Mouse (Mus musculus): ENCODE results near the gene Cpt1a. TPM values are rescaled to one million over a fixed set of nuclear protein-coding genes. Genes with fewer than 3 reads are reported as not detected.

Cpt1a gene
- polyA plus RNA-seq, 1 experiment from 2014 or later: 62.0 TPM

- Histone ChIP-seq H3K9ac (ENCODE audit: low read length) (no peak overlapping the region), H3K27ac (replicated peaks) (no peak overlapping the region), H3K36me3 (ENCODE audit: control insufficient read depth, insufficient read depth, low read length) (peaks cover 6% of the 10 kb centered on the region; the same call in 1 of the 2 replicates), H3K27me3 (ENCODE audit: control insufficient read depth, insufficient read depth, low read length) (no peaks in the 10 kb centered on the region), H3K9me3 (ENCODE audit: control insufficient read depth, low read length) (no peaks in the 10 kb centered on the region), H3K4me2 (replicated peaks; ENCODE audit: low read depth) (no peak overlapping the region), H3K4me1 (replicated peaks; ENCODE audit: control insufficient read depth, insufficient read depth) (no peaks in the 10 kb centered on the region), H3K4me3 (ENCODE audit: low read depth, low read length) (no peak overlapping the region)
- TF ChIP-seq CTCF (IDR thresholded peaks at IDR 0.05; ENCODE audit: low read depth) (no peak), EP300 (optimal IDR thresholded peaks at IDR 0.05) (no peak)
- ATAC-seq (ENCODE audit: low FRiP score, low TSS enrichment) (no peak), DNase-seq (ENCODE audit: low spot score) (no peak)
- WGBS: 85% methylated on average over 1 of the region's 1 CpGs
Measured at GRCm38 (mm10) chr19:3289006-3289405, 33.1 kb upstream of the Cpt1a start.

- 68% methylated on average over 2 of the region's 2 CpGs for WGBS
- H3K4me1 ChIP-seq (replicated peaks; ENCODE audit: control insufficient read depth, insufficient read depth): no peaks in the 10 kb centered on the region
- no peaks in the 10 kb centered on the region for H3K9me3 ChIP-seq (ENCODE audit: control insufficient read depth, low read length)
- H3K36me3 ChIP-seq (ENCODE audit: control insufficient read depth, insufficient read depth, low read length): peaks cover 3% of the 10 kb centered on the region; the same call in 1 of the 2 replicates
- DNase-seq (ENCODE audit: low spot score) (peak; percentile 65), ATAC-seq (ENCODE audit: low FRiP score, low TSS enrichment) (peak; percentile 69)
- no peak overlapping the region for H3K4me2 ChIP-seq (replicated peaks; ENCODE audit: low read depth)
- no peak overlapping the region for H3K27ac ChIP-seq (replicated peaks)
- TF ChIP-seq CTCF (IDR thresholded peaks at IDR 0.05; ENCODE audit: low read depth) (peak; percentile 85), EP300 (optimal IDR thresholded peaks at IDR 0.05) (no peak)
- H3K4me3 ChIP-seq (ENCODE audit: low read depth, low read length): no peak overlapping the region
- H3K9ac ChIP-seq (ENCODE audit: low read length): no peak overlapping the region
- no peaks in the 10 kb centered on the region for H3K27me3 ChIP-seq (ENCODE audit: control insufficient read depth, insufficient read depth, low read length)
Measured at GRCm38 (mm10) chr19:3292028-3292427, 30.1 kb upstream of the Cpt1a start.

GRCm38 (mm10) chr19:3292993-3293392 is 29.1 kb upstream of the Cpt1a start:
- Histone ChIP-seq H3K27ac (replicated peaks) (no peak overlapping the region), H3K9ac (ENCODE audit: low read length) (no peak overlapping the region), H3K27me3 (ENCODE audit: control insufficient read depth, insufficient read depth, low read length) (no peaks in the 10 kb centered on the region), H3K4me1 (replicated peaks; ENCODE audit: control insufficient read depth, insufficient read depth) (no peaks in the 10 kb centered on the region), H3K36me3 (ENCODE audit: control insufficient read depth, insufficient read depth, low read length) (peaks cover 3% of the 10 kb centered on the region; the same call in 1 of the 2 replicates), H3K9me3 (ENCODE audit: control insufficient read depth, low read length) (no peaks in the 10 kb centered on the region), H3K4me3 (ENCODE audit: low read depth, low read length) (no peak overlapping the region), H3K4me2 (replicated peaks; ENCODE audit: low read depth) (no peak overlapping the region)
- ATAC-seq (ENCODE audit: low FRiP score, low TSS enrichment) (no peak), DNase-seq (ENCODE audit: low spot score) (no peak)
- no peak for TF ChIP-seq CTCF (IDR thresholded peaks at IDR 0.05; ENCODE audit: low read depth)
- TF ChIP-seq EP300 (optimal IDR thresholded peaks at IDR 0.05): no peak
- 93% methylated on average over 1 of the region's 1 CpGs for WGBS

GRCm38 (mm10) chr19:3295245-3295644 is 26.9 kb upstream of the Cpt1a start:
- ATAC-seq (ENCODE audit: low FRiP score, low TSS enrichment): peak; percentile 88
- Histone ChIP-seq H3K36me3 (ENCODE audit: control insufficient read depth, insufficient read depth, low read length) (peaks cover 3% of the 10 kb centered on the region; the same call in 1 of the 2 replicates), H3K27ac (replicated peaks) (peak overlapping the region; percentile 63; the same call in 1 of the 2 replicates), H3K4me3 (ENCODE audit: low read depth, low read length) (no peak overlapping the region), H3K9ac (ENCODE audit: low read length) (no peak overlapping the region), H3K27me3 (ENCODE audit: control insufficient read depth, insufficient read depth, low read length) (no peaks in the 10 kb centered on the region), H3K9me3 (ENCODE audit: control insufficient read depth, low read length) (no peaks in the 10 kb centered on the region), H3K4me1 (replicated peaks; ENCODE audit: control insufficient read depth, insufficient read depth) (no peaks in the 10 kb centered on the region), H3K4me2 (replicated peaks; ENCODE audit: low read depth) (no peak overlapping the region)
- peak; percentile 86 for DNase-seq (ENCODE audit: low spot score)
- TF ChIP-seq EP300 (optimal IDR thresholded peaks at IDR 0.05) (no peak), CTCF (IDR thresholded peaks at IDR 0.05; ENCODE audit: low read depth) (no peak)
- WGBS: 61% methylated on average over 6 of the region's 6 CpGs

- TF ChIP-seq EP300 (optimal IDR thresholded peaks at IDR 0.05) (no peak), CTCF (IDR thresholded peaks at IDR 0.05; ENCODE audit: low read depth) (no peak)
- Histone ChIP-seq H3K4me1 (replicated peaks; ENCODE audit: control insufficient read depth, insufficient read depth) (no peaks in the 10 kb centered on the region), H3K4me2 (replicated peaks; ENCODE audit: low read depth) (no peak overlapping the region), H3K4me3 (ENCODE audit: low read depth, low read length) (no peak overlapping the region), H3K9ac (ENCODE audit: low read length) (no peak overlapping the region), H3K36me3 (ENCODE audit: control insufficient read depth, insufficient read depth, low read length) (no peaks in the 10 kb centered on the region), H3K27ac (replicated peaks) (peak overlapping the region; percentile 45; the same call in 1 of the 2 replicates), H3K27me3 (ENCODE audit: control insufficient read depth, insufficient read depth, low read length) (no peaks in the 10 kb centered on the region), H3K9me3 (ENCODE audit: control insufficient read depth, low read length) (no peaks in the 10 kb centered on the region)
- DNase-seq (ENCODE audit: low spot score) (no peak), ATAC-seq (ENCODE audit: low FRiP score, low TSS enrichment) (no peak)
Measured at GRCm38 (mm10) chr19:3297034-3297433, 25.1 kb upstream of the Cpt1a start.

- no peak for TF ChIP-seq EP300 (optimal IDR thresholded peaks at IDR 0.05)
- TF ChIP-seq CTCF (IDR thresholded peaks at IDR 0.05; ENCODE audit: low read depth): no peak
- H3K36me3 ChIP-seq (ENCODE audit: control insufficient read depth, insufficient read depth, low read length): no peaks in the 10 kb centered on the region
- no peaks in the 10 kb centered on the region for H3K27me3 ChIP-seq (ENCODE audit: control insufficient read depth, insufficient read depth, low read length)
- no peak overlapping the region for H3K4me2 ChIP-seq (replicated peaks; ENCODE audit: low read depth)
- H3K4me1 ChIP-seq (replicated peaks; ENCODE audit: control insufficient read depth, insufficient read depth): no peaks in the 10 kb centered on the region
- no peaks in the 10 kb centered on the region for H3K9me3 ChIP-seq (ENCODE audit: control insufficient read depth, low read length)
- H3K4me3 ChIP-seq (ENCODE audit: low read depth, low read length): no peak overlapping the region
- H3K27ac ChIP-seq (replicated peaks): 0 out of 2 replicates have a peak overlapping the region, but pooled peaks have one; percentile 36
- 73% methylated on average over 7 of the region's 7 CpGs for WGBS
- H3K9ac ChIP-seq (ENCODE audit: low read length): no peak overlapping the region
- peak; percentile 49 for ATAC-seq (ENCODE audit: low FRiP score, low TSS enrichment)
- no peak for DNase-seq (ENCODE audit: low spot score)
Measured at GRCm38 (mm10) chr19:3297775-3298174, 24.4 kb upstream of the Cpt1a start.

All from stomach, postnatal 0 days (tissue).